Mouse (Mus musculus): ENCODE measurements around the gene Polr2j. TPM values are rescaled to one million over a fixed set of nuclear protein-coding genes. Genes with fewer than 3 reads are reported as not detected.
A peak's percentile ranks its signal among the peaks of the same experiment; 100 is the strongest.

The Polr2j gene
- 312 and 321 TPM in 2 replicates for polyA plus RNA-seq (2015; fragmentation: Nextera tagmentation; extraction: Ambion mirVana)

DNA sequence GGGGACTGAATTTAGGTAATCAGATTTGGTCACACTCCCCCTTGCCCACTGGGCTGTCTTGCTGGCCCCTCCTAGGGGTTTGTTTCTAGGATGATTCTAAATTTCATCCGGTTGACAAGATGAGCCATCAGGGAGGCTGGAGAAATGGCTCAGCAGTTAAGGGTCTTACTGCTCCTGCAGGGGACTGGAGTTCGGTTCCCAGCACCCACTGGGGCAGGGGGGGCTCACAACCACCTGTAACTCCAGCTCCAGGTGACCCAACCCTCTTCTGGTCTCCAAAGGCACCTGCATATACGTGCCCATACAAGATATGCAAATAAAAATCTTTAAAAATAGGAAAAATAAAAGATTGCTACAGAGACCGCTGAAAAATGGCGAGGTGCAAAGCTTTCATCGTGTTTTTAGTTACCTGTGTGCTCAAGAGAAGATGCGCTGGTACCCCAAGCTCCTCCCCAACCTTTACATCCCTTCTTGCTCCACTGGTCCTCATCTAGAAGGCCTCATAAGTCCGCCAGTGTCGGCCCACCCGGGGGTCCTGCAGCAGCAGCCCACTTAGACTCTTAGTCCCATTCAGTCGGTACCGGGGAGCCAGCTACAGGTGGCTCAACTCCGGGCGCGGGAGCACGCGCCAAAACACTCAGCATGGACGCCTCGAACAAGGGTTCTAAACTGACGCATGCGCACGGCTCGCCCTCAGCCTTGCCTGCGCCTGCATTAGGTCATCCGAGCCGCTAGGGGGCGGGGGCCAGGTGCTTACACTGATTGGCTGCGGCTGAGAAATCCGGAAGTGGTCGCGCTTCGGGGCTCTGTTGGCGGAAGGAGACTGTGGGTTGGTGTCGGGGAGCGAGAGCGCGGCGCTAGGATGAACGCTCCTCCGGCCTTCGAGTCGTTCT, at the start of gene Polr2j:
TSS of gene Polr2j (plus strand) at position 741 of the 893 bp plus-strand sequence.
- DNase-seq (ENCODE audit: low spot score): peak; percentile 98

DNA sequence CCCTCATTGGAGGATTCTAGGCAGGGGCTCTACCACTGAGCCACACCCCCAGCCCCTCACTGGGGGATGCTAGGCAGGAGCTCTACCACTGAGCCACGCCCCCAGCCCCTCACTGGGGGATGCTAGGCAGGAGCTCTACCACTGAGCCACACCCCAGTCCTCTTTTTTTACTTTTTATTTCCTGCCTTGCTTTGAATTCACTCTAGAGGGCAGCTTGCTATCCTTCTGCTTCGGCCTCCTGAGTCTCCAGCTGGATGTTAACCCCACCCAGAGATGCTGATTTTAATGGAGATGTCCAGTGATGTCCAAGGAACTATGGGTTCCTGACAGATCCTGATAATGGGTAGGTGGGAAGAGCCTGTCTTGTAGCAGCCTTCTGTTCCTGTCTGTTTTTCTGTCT, 47.0 kb upstream of the Polr2j start:
- DNase-seq (ENCODE audit: low spot score): no peak

DNA sequence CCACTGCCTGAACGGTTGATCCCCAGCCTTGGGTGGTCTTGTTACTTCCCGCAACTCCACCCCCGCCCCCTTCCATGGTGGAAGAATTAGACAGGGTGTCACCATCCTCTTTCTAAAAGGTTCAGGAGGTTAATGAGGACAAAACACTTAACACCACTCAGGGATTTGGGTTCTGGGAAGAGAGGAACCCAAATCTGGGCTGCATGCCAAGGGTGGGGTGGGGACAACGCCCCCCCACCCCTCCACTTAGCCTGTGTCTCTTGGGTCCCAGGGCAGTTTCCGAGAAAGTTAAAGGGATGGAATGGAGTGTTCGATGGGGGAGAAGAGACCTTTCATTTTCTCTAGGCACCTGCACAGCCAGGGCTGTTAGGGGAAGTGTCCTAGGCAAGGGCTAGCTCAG, 43.4 kb upstream of the Polr2j start:
- DNase-seq (ENCODE audit: low spot score): no peak

DNA sequence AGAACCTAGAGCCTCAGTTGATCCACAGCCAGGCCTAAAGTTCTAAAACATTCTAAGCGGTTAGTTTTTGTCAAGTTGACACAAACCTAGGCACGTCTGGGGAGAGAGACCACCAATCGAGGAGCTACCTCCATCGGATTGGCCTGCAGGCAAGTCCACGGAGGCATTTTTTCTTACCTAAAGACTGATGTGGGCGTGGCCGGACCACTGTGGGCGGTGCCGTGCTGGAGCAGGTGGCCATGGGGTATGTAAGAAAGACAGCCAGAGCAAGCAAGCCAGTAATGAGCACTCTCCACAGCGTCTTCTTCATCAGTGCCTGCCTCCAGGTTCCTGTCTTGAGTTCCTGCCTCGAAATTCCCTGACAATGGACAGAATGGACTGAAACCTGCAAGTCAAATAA, 42.9 kb upstream of the Polr2j start:
- DNase-seq (ENCODE audit: low spot score): no peak

DNA sequence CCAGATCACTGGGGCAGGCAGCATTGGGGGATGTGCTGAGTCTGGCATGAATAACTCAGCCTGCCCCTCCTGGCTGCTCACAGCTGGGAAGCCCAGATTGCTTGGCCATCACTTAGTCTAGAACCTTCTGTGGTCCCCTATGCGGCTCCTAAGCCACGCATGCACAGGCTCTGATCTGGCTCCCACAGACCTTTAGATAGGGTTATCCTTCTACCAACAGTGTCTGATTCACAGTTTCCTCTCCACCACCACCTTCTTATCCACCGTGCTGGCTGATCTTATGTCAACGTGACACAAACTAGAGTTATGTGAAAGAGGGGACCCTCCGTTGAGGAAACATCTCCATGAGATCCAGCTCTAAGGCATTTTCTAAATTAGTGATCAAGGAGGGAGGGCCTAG, 41.4 kb upstream of the Polr2j start:
- no peak for DNase-seq (ENCODE audit: low spot score)

DNA sequence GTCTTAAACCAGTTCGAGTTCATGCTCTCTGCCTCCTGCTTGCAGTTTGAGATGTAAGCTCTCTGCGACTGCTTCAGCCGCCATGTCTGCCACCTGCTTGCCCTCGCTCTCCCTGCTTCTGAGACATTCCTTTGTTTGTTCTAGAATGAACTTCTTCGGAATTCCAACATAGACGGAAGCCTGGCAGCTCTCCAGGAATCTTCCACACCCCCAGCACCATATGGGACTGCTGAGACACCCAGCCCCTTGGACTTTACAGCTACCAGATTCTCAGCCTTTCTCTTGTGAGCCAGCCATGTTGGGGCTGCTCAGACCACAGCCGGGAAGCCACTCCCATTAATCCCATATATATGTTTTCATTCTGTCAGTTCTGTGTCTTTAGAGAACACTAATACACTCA, 40.1 kb upstream of the Polr2j start:
- DNase-seq (ENCODE audit: low spot score): no peak

DNA sequence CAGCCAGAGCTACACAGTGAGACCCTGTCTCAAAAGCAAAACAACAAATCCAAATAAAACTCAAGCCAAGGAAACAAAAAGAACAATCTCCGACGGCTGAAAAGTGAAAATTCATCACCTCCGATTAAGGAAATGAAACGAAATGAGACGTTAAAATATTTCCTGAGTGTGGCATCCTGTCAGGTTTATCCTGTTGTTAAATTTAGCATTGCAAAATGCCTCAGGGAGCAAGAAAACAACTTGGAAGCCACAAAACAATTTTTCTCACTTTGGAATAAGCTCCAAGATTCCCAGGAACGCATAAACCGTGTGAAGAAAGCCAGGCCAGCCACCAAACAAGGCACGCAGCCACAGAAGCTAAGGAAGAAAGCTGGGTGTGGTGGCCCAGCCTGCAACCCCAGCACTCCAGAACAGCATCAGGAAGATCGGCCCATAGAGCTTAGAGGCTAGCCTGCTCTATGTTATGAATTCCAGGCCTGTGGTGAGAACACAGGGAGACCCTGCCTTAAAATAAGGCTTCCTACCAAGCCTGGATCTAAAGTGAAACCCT, 39.4 kb upstream of the Polr2j start:
- no peak for DNase-seq (ENCODE audit: low spot score)

DNA sequence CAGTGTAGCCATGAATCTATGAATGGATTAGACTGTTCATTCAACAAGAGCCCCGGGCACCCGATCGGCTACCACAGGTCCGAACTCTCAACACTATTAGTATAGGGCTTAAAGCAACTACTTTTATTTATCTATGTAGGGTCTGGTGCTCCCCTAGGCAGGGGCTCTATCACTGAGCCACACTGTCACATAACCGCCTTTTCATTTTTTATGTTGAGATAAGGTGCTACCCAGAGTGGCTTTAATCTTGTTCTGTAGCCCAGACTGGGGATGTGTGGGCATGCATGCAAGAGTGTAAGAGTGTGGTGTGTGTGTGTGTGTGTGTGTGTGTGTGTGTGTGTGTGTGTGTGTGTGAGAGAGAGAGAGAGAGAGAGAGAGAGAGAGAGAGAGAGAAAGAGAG, 38.3 kb upstream of the Polr2j start:
- no peak for DNase-seq (ENCODE audit: low spot score)

DNA sequence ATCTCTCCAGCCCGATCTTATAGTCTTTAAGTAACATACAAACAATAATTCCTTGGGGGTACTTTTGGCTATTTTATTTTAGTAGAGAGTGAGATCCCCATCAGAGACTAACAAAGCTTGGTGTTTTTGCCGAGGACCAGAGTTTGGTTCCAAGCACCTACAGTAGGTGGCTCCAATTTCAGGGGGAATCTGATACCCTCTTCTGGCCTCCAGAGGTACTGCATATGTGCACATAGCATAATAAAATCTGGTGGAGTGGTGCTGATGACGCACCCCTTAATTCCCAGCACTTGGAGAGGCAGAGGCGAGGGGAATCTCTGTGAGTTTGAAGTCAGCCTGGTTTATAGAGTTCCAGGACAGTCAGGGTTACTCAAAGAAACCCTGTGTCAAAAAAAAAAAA, 34.1 kb upstream of the Polr2j start:
- no peak for DNase-seq (ENCODE audit: low spot score)

DNA sequence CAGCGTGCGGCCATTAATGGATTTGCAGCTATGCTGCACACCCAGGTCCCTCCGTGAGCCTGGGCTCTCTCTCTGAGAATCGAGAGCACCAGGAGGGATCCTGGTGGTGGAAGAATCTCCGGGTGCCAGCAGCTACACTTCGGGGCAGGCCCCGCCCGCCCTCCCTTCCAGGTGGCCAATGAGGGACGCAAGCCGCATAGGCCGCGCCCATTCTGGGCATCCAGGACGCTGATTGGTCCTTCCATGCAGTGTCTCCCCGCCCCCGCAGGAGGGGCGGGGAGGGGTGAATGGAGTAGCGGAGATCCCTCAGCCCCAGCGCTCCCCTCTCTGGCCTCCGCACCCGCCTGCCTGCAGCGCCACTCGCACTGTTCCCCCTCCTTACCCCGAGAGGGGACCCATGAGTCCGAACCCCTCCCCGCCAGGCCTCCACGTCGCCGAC, 32.7 kb upstream of the Polr2j start, which contains the start of gene Rasa4:
TSS of gene Rasa4 (plus strand) at position 248 of the 439 bp plus-strand sequence.
- DNase-seq (ENCODE audit: low spot score): peak; percentile 97

DNA sequence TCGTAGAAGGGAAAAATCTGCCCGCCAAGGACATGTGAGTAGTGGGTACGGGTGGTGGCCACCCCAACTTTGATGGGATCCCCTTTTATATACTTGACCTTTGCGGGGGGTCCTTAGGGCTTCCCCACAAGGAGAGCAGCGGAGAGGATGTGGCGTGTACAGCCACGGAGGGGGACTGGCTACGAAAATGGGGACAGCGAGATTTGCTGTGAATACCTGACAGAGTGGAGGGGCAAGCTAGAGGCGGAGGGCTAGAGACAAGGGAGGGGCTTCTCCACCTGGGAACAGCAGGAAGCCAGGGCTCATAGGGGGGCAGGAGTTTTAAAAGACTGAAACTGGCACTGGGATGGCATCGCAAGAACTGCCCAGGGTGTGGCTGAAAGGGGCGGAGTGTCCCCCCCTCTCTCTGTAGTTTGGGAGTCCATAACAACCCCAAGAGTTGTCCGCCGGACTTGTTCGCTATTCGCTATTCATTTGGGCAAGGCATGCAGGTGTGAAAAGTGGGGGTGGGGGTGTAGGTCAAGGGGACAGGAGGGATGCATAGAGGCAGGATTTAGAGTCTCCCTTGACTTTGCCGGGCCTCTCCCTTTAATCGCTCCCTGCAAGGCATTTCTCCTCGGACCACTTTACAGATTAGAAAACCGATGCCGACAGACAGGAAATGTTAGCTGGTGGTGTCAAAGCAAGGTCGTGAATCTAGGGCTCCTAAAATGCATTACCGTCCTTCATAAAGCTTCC, 32.1 kb upstream of the Polr2j start:
- no peak for DNase-seq (ENCODE audit: low spot score)

DNA sequence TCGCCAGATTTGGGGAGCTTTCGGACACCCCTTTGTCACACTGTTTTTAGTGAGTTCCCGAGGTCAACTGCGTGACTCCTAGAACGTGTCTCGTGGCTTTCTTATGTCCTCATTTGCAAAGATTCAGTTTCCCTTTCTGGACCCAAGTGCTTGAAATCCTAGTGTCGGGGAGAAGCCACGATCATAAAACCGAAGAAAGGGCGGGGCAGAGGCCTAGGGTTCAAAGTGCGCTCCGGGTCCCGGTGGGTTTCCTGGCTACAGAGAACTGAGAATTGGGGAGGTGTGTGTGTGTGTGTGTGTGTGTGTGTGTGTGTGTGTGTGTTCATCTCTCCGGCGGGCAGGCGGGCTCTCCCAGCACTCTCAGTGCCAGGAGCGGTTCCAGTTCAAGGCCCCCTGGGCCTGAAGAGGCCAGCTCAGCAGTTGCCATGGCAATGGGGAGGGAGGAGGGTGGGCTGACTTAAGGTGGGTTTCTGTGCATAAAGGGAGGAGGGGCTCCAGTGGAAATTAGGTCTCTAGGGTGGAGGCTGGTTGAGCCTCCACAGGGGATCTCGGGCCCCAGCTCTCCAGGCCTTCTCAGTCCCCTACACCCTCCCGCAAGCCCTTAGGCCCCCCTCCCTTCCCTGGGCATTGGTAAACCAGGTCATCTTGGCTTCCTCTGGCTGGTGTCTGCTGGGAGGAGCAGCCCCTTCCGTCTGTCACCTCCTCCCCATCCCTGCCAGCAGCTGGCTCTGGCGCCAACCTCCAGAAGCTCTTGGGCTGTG, 31.4 kb upstream of the Polr2j start:
- peak; percentile 50 for DNase-seq (ENCODE audit: low spot score)

DNA sequence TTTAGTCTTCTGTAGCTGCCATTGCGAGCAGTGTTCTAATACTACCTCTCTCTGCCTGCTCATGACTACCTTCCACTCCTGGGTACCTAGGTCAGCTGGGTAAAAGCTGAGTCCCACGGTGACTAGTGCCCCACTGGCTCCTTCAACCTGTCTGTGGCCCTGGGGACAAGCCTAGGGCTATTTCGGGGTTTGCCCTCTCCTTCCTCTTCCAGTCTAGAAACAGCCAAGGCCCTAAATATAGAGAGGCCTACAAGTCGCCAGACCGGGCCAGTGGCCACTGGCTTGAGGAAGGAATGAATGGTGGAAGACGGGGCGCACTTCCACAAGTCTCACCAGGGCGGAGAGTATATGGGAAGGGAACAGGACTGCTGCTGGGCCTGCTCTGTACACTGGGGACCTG, 30.1 kb upstream of the Polr2j start:
- DNase-seq (ENCODE audit: low spot score): no peak

DNA sequence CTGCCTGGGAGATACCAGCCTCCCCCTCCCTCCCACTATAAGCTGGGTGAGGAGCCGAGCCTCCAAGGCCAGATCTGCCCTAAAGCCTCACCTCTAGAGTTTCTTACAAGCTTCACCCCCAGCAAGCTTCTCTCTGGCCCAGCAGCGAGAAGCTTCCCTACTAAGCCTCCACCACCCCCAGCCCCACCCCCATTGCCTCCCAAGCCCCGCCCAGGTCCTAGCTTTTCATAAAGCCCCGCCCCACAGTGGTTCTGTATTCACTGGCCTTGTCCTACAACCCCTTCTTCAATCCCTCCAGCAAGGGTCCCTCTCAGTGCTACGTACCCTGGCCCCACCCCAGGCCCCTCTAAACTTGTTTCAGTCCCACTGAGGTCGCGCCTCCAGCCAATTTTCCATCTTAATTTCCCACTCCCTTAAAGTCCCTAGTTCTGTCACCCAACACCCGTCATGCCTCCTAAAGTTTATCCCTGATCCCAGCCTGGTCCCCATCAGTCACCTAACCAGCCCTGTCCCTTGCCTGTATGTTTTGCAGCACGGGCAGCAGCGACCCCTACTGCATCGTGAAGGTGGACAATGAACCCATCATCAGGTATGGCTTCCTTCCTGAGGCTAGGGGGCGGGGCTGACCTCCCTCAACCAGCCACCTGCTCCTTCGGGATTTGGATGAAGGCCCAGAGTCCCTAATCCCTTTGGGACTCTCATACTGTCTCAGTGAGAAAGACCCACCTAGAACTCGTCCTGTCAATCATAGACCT, 27.4 kb upstream of the Polr2j start:
- DNase-seq (ENCODE audit: low spot score): no peak

DNA sequence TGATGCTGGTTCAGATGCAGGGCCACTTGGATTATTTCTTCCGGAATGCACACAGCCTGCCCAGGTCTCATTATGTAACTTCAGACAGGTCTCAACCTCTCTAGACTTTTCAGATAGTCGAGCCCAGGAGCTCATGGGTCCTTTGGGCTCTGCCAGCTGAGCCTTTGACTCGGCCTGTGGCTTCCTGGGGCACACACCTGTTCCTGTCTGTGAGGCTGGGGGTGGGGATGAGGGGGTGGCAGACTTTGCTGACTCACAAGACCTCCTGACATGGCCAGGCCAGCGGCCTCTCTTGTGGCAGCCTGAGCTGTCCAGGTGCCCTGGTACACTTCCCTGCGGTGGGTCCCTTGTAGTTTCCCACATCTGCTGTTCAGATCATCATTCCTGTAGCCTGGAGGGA, 24.5 kb upstream of the Polr2j start:
- DNase-seq (ENCODE audit: low spot score): peak; percentile 76

DNA sequence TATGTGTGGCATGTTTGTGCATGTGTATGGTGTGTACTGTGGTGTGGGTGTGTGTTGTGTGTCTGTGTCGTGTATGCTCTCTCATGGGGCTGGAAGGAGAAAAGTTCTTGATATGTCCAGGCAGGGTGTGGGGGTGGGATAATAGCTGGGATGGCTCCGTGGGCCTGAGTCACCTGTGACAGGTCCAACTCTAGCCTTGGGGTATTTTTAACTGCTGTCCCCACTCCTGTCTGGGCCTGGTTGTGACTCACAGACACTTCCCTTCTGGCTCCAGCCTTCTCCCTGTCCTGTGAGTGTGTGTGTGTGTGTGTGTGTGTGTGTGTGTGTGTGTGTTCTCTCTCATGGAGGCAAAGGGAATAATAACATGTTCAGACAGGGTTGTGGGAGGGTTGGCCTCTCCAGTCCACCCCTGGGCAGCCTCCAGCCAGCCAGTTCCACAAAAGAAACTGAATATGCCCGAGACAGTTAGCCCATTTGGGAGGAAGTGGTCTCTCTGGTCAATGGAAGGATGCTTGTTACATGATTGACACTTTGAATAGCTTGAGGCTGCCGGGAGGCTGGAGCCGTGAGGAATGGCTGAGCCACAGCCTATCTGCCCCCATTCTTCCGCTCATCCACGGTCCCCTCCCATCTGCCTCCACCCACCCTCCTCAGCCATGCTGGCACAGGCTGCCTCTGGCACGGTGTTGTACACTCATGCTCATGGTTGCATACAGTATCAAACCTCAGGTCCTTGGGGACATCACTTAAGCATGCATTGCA, 22.0 kb upstream of the Polr2j start:
- no peak for DNase-seq (ENCODE audit: low spot score)

DNA sequence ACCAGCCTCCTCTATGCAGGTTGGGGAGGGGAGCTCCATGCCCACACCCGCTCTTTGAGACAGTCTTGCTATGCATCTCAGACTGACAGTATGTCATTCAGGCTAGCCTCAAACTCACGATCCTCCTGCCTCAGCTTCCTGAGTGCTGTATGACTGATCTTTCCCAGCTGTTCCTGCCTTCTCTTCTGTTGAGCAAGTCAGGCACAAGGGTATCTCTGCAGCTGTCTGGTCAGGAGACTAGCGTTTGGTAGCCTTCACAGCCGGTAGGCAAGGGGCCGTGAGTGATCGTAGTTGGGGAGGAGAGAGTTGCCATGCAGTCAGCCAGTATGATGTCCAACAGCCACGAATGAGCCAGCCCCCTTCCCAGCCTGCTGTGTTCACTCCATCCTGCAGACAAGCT, 21.3 kb upstream of the Polr2j start:
- DNase-seq (ENCODE audit: low spot score): no peak

DNA sequence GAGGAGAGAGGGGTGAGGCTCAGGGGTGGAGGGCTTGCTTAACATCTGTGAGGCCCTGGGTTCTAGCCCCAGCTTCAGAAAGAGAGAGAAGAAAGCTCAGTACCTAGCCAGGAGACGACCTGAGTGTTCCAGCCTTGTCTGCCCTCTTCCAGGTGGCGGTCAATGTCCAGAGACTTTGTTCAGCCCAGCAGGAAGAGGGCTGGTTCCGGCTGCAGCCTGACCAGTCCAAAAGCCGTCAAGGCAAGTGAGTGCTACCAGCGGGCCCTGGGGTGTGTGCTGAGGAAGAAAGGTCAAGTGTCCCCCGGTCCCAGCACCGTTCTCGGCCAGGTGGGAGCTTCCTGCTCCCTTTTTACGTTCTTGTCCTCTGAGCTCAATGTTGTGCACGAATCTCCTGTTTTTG, 17.9 kb upstream of the Polr2j start:
- no peak for DNase-seq (ENCODE audit: low spot score)

DNA sequence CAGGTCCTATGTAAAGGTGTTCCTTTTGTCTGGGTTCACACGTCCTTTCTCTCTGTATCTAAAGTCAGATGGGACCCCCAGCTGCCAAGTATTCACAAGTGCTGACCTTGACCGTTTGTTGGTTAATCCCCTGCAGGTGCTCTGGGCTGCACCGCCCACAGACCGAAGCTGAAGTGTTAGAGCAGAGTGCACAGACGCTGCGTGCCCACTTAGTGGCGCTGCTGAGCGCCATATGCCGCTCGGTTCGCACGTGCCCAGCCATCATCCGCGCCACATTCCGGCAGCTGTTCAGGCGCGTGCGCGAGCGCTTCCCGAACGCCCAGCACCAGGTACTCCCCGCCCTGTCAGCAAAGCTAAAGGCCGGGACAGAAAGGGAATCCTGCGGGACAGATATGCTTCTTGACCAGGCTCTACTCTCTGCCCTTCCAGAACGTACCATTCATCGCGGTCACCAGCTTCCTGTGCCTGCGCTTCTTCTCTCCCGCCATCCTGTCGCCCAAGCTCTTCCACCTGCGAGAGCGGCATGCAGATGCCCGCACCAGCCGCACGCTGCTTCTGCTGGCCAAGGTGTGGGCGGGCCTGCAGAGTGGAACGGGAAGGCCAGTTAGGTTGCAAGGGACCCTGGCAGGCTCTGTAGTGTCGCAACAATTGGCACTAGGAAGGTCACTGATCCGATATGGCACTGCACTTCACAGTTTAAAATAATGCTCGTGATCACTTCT, 14.2 kb upstream of the Polr2j start:
- peak; percentile 89 for DNase-seq (ENCODE audit: low spot score)

Measured in thymus, postnatal 0 days (tissue).